Mouse (Mus musculus) spleen, adult 2 months (tissue): Measurements from ENCODE around the gene Sik1.

Experiments
- CTCF ChIP-seq: fragments of 200-500 bp; IDR thresholded peaks from 2 replicates; pipeline ENCODE4 v1.5.1; 2011; ENCODE audit warnings: mild to moderate bottlenecking, inconsistent platforms; ENCODE audit not compliant: insufficient read depth, insufficient read length, insufficient replicate concordance; ENCODE audit errors: extremely low read depth
- POLR2A ChIP-seq: fragments of 200-500 bp; IDR thresholded peaks from 2 replicates; pipeline ENCODE4 v1.6.1; 2011; ENCODE audit warnings: low read depth, low read length, inconsistent platforms

DNA sequence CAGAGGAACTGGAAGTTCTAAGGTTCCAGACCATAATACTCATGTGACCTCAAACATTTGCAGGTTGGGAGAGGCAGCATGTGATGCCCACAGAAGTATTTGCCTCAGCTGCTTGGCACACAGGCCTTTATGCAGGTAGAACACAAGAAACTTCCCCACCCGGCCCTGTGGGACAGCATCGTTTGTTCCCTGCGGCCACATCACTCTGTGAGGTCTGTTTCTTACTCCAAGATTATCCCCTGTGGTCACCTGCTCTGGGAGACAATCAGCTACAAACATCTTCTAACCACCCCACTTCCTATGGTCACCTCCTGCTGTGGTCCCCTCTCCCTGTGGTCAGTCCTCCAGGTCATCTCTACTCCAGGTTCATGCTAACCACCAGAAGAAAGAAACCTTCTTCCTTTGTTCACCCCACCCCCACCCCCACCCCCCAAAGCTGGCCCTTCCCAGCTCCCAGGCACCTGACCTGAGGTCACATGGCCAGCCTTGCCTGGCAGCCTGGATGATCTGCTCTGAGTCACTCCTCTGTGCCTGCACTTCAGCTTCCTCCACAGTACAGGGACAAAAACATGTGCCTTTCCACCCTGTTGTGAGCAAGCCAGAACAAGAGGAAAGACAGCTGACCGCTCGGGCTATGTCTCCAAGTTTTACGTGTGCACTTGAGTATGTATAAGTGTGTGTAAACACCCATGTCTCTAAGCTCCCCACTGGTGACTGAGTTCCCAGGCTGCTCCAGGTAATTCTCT lies 21.1 kb downstream of the Sik1 start:
- TF ChIP-seq POLR2A (no peak), CTCF (no peak)
